Mouse (Mus musculus) T-helper 2 cell (primary cell): ENCODE data around the gene Unc5c.

Experiments used
- in situ Hi-C: fragments of 300-600 bp; cut with MboI, MseI; formaldehyde crosslinking; loops from one replicate; pipeline ENCODE4 v1.15.1; 2025; ENCODE audit warnings: high pct_unique_total_duplicates

Unc5c gene

DNA sequence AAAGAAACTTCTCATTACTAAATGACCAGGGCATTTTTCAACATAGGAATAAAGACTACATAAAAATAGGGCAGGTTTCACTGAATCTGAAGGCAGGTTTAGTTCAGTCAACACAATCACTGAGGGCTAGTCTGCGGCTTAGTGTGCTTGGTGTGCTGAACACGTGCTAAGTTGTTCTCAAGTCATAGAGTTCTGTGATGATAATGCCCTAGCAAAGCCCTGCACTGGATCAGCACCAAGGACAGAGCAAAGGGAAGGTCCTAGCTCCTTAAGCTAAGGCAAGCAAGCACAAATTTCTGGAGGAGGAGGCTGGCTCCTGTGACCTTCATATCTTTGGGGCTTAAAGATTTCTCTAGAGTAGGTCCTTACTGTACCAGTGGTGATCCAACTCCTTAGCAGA lies 346.3 kb downstream of the Unc5c start:
- in situ Hi-C loops = no loop called here

- in situ Hi-C loops = no loop called here
These were observed 349.8 kb downstream of the Unc5c start for GRCm38 (mm10) chr3:141814776-141815175.

DNA sequence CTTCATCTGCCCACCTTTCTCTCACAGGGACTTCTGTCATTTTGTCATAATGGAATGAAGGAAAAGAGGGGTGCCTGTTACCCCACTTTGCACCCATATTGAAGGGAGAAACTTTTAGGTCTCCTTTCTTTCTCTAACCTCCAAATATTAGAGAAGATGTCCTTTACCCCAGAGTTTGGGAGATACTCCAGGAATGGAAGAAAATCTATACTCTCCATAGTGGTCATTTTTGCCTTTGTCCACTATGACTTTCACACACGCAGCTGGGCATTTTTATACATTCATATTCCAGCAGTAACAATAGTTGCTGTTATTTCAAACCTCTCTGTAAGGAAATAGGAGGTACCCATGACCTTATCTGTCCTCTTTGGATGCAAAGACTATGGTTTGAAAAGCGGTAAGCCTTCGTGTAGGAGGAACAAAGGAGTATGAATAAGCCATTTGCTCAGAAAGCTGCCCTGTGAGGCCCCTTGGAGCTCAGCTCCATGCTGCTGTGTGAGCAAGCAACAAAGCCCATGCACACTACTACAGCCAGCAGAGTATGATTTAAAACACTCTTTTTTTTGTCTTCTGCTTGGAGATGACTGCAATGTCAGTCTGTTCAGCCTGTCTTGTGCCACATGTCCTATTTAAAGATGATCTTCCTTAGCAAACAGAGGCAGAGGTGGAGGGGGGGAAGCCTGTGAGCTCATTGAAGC lies 353.7 kb downstream of the Unc5c start:
- in situ Hi-C loops = no loop called here

GRCm38 (mm10) chr3:141819331-141819941 lies 354.4 kb downstream of the Unc5c start:
- in situ Hi-C loops = no loop called here

DNA sequence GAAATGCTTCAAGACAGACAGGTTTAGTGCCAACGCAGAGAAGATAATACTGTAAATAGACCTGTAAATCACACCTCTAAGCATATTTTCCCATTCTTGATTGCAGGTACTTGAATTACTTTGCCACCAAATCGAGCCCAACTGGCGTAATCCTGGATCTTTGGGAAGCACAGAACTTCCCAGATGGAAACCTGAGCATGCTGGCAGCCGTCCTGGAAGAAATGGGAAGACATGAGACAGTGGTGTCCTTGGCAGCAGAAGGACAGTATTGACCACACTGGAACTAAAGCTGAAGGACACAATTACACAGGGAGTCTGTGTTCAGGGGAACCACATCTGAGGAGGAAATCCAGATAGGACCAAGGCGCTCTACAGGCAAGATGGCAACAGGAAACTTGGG lies 363.3 kb downstream of the Unc5c start:
- in situ Hi-C loops = no loop called here

GRCm38 (mm10) chr3:141831135-141831534 lies 366.1 kb downstream of the Unc5c start:
- in situ Hi-C loops = no loop called here

- in situ Hi-C loops = no loop called here
These were observed 373.8 kb downstream of the Unc5c start for GRCm38 (mm10) chr3:141838864-141839263.

DNA sequence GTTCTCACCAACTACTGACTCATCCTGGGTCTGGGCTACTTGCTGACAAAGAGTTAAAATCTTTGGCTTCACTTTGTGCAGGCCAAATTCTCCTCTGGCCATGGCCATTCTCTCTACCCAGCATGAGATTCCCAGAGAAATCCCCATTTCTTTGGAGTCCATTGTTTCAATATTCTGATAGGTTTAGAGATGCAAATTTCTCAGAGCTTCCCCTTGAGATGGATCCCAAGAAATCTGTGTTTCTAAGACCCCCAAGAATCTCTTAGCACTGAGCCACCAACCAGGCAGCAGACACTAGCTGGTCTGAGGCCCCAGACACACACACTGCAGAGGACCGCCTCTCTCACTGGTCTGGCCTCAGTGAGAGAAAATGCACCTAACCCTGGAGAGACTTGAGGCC lies 384.2 kb downstream of the Unc5c start:
- in situ Hi-C loops = no loop called here

GRCm38 (mm10) chr3:141850141-141850540 lies 385.1 kb downstream of the Unc5c start:
- in situ Hi-C loops = loop anchor here (10.0 to 25.0 kb wide), 2 partner anchors 425 to 612 kb away; no protein-coding TSS in a partner anchor

DNA sequence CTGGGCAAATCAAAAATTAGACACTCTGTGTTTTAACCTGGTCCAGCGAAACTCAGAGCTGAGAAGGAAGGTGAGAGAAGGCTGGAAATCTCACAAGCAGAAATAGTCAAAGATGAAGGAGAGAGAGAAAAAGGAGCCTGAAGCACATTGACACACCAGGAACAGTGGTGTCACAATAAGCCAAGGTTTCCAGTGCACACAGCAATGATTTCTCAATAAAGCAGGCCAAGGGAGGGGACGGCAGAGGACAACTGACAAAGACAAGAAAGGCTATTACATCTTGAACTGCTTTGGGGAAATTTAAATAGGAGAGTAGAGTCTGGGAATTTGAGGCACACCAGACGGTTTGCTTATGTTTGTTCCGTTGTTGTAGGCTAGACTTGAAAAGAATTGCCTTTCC lies 389.3 kb downstream of the Unc5c start:
- in situ Hi-C loops = loop anchor here (10.0 to 25.0 kb wide), 2 partner anchors 420 to 608 kb away; no protein-coding TSS in a partner anchor

DNA sequence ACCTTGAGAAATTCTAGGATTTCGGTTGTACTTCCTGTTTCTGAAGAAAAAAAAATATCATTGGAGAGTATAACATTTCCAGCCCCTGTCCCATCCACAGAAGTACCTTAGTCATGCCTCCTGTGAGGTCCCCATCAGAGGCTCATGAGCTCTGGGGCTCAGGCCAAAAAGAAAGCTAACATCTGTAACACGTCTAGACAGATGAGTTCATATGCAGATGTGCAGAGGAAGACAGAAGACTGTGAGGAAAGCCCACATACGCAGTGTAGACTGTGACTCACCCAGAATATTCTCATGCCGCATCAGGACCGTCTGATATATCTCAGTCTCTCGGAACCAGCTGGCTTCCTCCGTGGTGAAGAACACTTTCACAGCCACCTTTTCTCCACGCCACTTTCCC lies 392.1 kb downstream of the Unc5c start:
- in situ Hi-C loops = loop anchor here (10.0 to 25.0 kb wide), 2 partner anchors 418 to 605 kb away; no protein-coding TSS in a partner anchor

DNA sequence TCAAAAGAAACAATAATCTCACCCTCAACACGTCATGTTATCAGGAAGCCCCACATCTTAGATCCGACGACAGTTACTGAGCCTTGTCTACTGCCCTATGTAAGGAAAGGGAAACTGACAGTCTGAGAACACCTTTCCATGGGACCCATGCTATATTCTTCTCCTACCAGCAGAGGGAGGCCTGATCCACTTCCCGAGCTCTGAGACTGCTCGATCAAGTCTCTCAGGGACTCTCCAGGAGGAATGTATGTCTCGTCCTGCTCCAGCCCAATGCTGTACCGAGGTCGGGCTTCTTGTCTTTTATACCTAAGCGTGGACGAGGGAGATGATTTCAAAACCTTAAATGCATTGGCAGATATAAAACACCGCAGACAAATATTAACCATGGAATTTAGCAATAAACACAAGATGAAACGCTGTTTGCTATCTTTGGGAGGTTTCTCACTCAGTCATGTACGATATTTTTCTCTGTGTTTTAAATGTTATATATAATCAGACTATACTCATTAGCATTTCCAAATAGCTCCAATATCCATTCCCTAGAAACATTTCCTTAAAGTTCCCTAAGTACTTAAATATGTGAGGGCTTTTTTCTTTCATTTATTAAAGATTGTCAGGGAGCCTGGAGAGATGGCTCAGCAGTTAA lies 397.9 kb downstream of the Unc5c start:
- in situ Hi-C loops = loop anchor here (25.0 kb wide), 1 partner anchor 599 kb away; no protein-coding TSS in a partner anchor

GRCm38 (mm10) chr3:141871805-141872204 lies 406.8 kb downstream of the Unc5c start:
- in situ Hi-C loops = loop anchor here (25.0 kb wide), 1 partner anchor 590 kb away; no protein-coding TSS in a partner anchor

DNA sequence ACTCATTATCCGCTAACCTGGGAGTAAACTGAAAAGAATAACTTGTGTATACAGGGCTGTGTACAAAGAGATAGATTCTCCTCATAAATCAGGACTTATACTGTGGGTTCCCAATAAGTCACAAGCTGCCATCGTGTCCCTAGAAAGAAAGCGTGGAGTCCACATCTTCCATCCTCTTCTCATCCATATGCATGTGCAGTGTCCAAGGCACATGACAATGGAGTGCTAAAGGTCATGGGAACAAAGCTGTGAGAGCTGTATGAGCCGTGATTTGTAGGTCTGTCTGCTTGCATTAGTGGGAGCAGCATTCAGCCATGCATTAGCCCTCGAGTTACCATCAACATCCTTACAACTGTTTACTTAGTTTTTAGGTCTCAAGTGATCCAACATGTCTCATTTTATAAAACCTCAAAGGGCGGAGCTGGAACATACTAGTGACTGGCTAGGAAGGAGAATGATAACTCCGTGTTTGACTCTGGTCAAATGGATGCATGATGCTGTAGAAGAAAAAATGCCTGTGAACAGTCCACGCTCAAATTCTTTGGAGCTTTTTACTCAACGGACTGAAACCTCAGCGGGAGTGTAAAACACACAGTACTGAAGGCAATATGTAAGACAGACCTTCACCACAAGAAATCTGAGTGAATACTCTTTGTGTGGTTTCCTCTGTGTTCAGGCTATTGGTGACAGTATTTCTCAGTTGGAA lies 407.5 kb downstream of the Unc5c start:
- in situ Hi-C loops = loop anchor here (25.0 kb wide), 1 partner anchor 590 kb away; no protein-coding TSS in a partner anchor

DNA sequence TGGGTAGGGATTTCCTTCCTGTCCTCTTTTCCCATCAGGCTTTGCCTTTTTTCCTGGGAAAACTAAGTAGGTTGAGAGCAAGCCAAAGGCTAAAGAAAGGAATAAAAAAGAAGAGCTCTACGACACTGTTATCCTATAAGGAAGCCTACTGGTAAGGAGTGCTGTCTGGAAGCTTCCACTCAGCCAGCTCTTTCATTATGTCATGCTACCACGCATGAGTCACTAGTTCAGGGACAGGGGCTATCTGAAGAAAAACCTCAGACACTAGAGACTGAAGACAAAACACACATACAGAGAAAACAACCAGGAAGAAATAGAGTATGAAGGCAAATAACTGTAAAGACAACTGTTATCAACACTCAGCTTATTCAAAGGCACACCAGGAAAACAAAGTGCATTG lies 417.5 kb downstream of the Unc5c start:
- in situ Hi-C loops = no loop called here

- in situ Hi-C loops = no loop called here
These were observed 419.2 kb downstream of the Unc5c start for GRCm38 (mm10) chr3:141884190-141884589.
